15 mouse cellular contexts compared by ENCODE assay signal in the genomic region with DNA sequence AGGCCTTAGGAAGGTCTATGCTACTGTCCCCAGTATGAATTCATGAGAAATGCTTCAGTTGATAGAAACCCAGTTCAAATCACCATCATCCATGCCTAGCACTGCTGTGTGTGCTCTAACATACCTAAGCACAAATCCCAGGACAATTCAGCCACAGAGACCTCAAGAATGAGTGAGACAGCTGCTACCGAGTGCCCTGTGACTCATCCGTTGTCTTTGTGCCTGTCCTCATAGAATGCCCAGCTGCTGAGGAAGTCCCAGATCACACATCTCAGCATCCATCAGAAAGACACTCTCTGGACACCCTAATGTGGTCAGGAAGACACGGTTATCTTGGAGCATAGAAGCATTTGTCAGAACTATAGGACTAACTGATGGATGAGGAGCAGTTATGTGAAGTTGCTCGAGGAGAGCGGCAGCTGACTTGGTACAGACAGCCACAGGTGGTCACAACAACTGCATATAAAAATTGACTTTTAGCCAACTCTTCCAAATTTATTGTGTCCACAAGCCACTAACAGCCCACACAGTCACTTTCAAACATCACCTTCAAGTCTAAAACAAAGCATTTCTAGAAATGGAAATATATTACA.
"Had no signal": no experiment of that assay in that cellular context is flagged by ENCODE, and none has a peak within 500 bp of the region (broad histone marks: within the 10 kb centered on the region; RNA-seq: fewer than 3 reads in every experiment).

No protein-coding gene starts in this region.

- H3K27me3 ChIP-seq: liver, embryonic 13.5 days; lung, embryonic 15.5 days had no signal

- H3K9ac ChIP-seq: liver, embryonic 13.5 days; liver, postnatal 0 days; lung, embryonic 15.5 days had no signal

- H3K36me3 ChIP-seq: liver, embryonic 13.5 days; lung, embryonic 15.5 days had no signal

- H3K27ac ChIP-seq: kidney, postnatal 0 days; liver, embryonic 13.5 days; lung, embryonic 15.5 days; macrophage; stomach, postnatal 0 days had no signal

- H3K4me2 ChIP-seq: liver, embryonic 13.5 days; lung, embryonic 15.5 days had no signal

- ATAC-seq: liver, postnatal 0 days had no signal

- DNase-seq: kidney, adult 9 months; kidney, postnatal 4 days; left cerebral cortex, postnatal 4 days; liver; liver, embryonic 13.5 days; liver, postnatal 0 days; lung, postnatal 14 days; midbrain, embryonic 14.5 days; right cerebral cortex, adult 18-20 months; right cerebral cortex, postnatal 25 days; thymus, postnatal 14 days had no signal

- H3K4me1 ChIP-seq: liver, embryonic 13.5 days; lung, embryonic 15.5 days had no signal

- H3K9me3 ChIP-seq: liver, embryonic 13.5 days; lung, embryonic 15.5 days had no signal

- H3K4me3 ChIP-seq: liver, embryonic 13.5 days; lung, embryonic 15.5 days had no signal
